Mouse (Mus musculus) ES-E14 (cell line): ENCODE results near the gene Opa3. TPM values are rescaled to one million over a fixed set of nuclear protein-coding genes. Genes with fewer than 3 reads are reported as not detected.

Experiments
- DNase-seq: peaks from one replicate; pipeline ENCODE4 v3.0.0-alpha.2; 2013; ENCODE audit warnings: low read depth, low spot score
- H3K27ac ChIP-seq: 2 replicates; pipeline ENCODE4 v1.5.1; 2012; ENCODE audit warnings: low read depth, mild to moderate bottlenecking, low read length, moderate library complexity, mixed read lengths; ENCODE audit not compliant: poor library complexity, insufficient read depth, severe bottlenecking
- H3K36me3 ChIP-seq: 2 replicates; pipeline ENCODE4 v1.6.1; 2012; ENCODE audit warnings: mild to moderate bottlenecking, low read length, moderate library complexity, mixed read lengths; ENCODE audit not compliant: control insufficient read depth, poor library complexity, insufficient read depth, severe bottlenecking
- H3K4me1 ChIP-seq, 2 experiments: fragments of 150-350 bp in 1 of 2; sonication (generic) in 1 of 2; 2 replicates each; pipeline ENCODE4 v1.6.1; 2012; ENCODE audit warnings: low read length in 2 of 2, mild to moderate bottlenecking in 1 of 2, mixed read lengths in 1 of 2; ENCODE audit not compliant: control insufficient read depth in 2 of 2, insufficient read depth in 2 of 2, poor library complexity in 1 of 2
- H3K4me3 ChIP-seq, 2 experiments: fragments of 150-350 bp in 1 of 2; sonication (generic) in 1 of 2; 2 replicates each; pipeline ENCODE4 v1.5.1; 2012; ENCODE audit warnings: low read length in 2 of 2, low read depth in 1 of 2, mild to moderate bottlenecking in 1 of 2, mixed read lengths in 1 of 2; ENCODE audit not compliant: insufficient read depth in 1 of 2, poor library complexity in 1 of 2, severe bottlenecking in 1 of 2
- H3K9ac ChIP-seq: 2 replicates; pipeline ENCODE4 v1.6.1; 2012; ENCODE audit warnings: low read depth, mild to moderate bottlenecking, low read length, mixed read lengths; ENCODE audit not compliant: poor library complexity, insufficient read depth, severe bottlenecking
- H3K9me3 ChIP-seq: fragments of 150-350 bp; sonication (generic); 2 replicates; pipeline ENCODE4 v1.6.1; 2012; ENCODE audit warnings: low read depth, mild to moderate bottlenecking, low read length; ENCODE audit not compliant: control insufficient read depth, insufficient read depth
- CHD2 ChIP-seq: IDR thresholded peaks from 2 replicates; pipeline ENCODE4 v1.6.1; 2014; ENCODE audit warnings: mild to moderate bottlenecking, low read depth, low read length, inconsistent platforms
- HCFC1 ChIP-seq: IDR thresholded peaks from 2 replicates; pipeline ENCODE4 v1.6.1; 2012; ENCODE audit warnings: low read length, inconsistent platforms, borderline replicate concordance; ENCODE audit not compliant: insufficient read depth
- MAFK ChIP-seq: IDR thresholded peaks from 2 replicates; pipeline ENCODE4 v1.6.1; 2014; ENCODE audit warnings: mild to moderate bottlenecking, low read depth, low read length, inconsistent platforms; ENCODE audit not compliant: insufficient read depth
- ZC3H11A ChIP-seq: IDR thresholded peaks from 2 replicates; pipeline ENCODE4 v1.6.1; 2012; ENCODE audit warnings: low read depth, mild to moderate bottlenecking, inconsistent platforms, low read length, borderline replicate concordance
- ZNF384 ChIP-seq: IDR thresholded peaks from 2 replicates; pipeline ENCODE4 v1.6.1; 2012; ENCODE audit warnings: low read depth, low read length, inconsistent platforms
- in situ Hi-C, 2 experiments: fragments of 600-800 bp; cut with MboI; formaldehyde crosslinking; loops; one replicate each; pipeline ENCODE4 v1.15.1; 2025; ENCODE audit warnings: low sequenced_read_pairs in 2 of 2, inconsistent platforms in 1 of 2; ENCODE audit not compliant: unreplicated experiment in 2 of 2
- total RNA-seq: library from RNA; depleted of rRNA; stranded (reverse); fragments of 300-350 nt; gene quantifications from 2 replicates; pipeline ENCODE4 v1.2.3, GENCODE M21; 2012

The Opa3 gene
- total RNA-seq, 1 experiment = 15.8 TPM

DNA sequence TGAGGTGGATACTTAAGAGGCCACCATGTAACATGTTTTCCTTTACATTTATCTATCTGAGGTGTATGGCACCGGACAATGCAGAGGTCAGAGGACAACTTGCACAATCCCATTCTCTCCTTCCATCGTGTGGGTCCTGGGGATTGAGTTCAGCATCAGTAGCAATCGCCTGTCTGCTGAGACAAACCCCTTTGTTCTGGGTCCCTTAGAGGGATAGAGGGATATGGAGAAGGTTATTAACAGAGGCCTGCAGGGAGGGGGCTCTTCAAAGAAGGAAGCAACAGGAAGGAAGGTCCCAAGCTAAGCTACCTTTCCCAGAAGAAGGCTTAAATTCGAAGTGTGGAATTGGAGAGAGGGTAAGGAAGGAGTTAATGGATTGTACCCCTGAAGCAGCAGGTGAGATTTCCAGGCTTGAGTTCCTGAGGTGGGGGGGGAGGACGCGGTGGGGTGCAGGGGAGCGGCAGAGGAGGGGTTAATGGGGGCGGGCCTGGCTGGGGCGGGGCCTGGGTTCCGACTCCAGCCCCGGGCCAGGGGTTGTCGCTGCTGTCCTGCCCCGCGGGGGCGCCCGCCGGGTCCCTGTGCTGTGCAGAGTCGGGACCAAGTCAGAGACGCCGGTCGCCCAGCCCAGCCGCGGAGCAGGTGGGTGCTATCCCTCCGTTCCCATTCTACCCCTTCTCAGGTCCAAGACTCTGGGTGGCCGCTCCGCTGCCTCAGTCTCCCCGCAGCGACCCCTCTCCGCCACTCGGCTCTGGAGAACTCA is 16.0 kb upstream of the Opa3 start, which contains the start of gene Gpr4:
Gene Gpr4 (plus strand): TSS at position 543 of the 760 bp plus-strand sequence.
- peak within 1 kb of the TSS; percentile 72 to 74 for H3K4me3 ChIP-seq
- peaks cover 3 to 20% of the 10 kb centered on the region in 2 experiments; a peak in 3 of 4 replicates for H3K4me1 ChIP-seq
- TF ChIP-seq ZC3H11A (no peak), HCFC1 (no peak), ZNF384 (no peak)
- in situ Hi-C loops = no loop called here
- H3K9ac ChIP-seq = peak within 1 kb of the TSS; percentile 71
- peak within 1 kb of the TSS; percentile 40; the same call in 1 of the 2 replicates for H3K27ac ChIP-seq
- no peak for DNase-seq
- H3K9me3 ChIP-seq = no peaks in the 10 kb centered on the region
- H3K36me3 ChIP-seq = no peaks in the 10 kb centered on the region

DNA sequence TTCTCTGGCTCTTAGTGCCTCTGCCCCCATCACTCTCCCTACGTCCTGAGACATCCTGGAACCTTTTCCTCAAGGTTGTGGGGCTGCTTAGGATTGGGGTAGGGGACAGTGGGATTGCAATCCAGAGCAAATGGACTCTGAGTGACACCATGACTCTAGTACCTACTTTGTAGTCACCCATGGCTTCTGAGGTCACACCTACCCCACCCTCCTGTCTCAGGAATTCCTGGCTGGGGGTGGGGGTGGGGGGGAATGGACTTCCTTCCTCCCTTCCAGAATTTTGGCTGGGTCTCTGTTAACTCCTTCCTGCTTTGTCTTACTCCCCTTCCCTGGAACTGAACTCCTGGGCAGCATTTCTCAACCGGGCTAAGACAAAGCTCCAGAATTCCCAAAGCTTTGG is 14.7 kb upstream of the Opa3 start:
- H3K4me3 ChIP-seq = peak overlapping the region in 1 of 2 experiments; percentile 72; a peak in 2 of 4 replicates
- no peaks in the 10 kb centered on the region for H3K36me3 ChIP-seq
- no peak overlapping the region for H3K27ac ChIP-seq
- TF ChIP-seq MAFK (no peak), HCFC1 (no peak), ZNF384 (no peak), ZC3H11A (no peak), CHD2 (no peak)
- no peak overlapping the region for H3K9ac ChIP-seq
- H3K4me1 ChIP-seq = peaks cover 3 to 20% of the 10 kb centered on the region in 2 experiments; a peak in 3 of 4 replicates
- no peaks in the 10 kb centered on the region for H3K9me3 ChIP-seq
- DNase-seq = no peak
- in situ Hi-C loops = no loop called here

DNA sequence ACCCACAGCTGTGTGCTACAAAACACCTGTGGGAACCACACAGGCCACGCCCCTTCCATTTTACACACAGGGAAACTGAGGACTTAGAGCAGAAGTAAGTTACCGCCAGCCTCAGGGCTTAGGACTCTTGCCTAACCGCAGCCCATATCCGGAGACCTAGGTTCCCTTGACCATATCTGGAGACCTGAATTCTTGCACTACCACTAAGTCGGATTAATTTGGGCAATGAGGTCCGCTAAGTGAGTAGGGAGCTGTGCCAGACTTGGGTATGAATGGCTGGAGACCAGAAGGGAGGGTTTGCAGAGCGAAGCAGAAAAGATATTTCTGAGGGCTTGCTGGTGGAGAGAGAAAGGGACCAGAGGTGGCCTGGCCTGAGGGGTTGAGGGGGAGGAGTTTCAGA is 13.8 kb upstream of the Opa3 start:
- no peak for DNase-seq

DNA sequence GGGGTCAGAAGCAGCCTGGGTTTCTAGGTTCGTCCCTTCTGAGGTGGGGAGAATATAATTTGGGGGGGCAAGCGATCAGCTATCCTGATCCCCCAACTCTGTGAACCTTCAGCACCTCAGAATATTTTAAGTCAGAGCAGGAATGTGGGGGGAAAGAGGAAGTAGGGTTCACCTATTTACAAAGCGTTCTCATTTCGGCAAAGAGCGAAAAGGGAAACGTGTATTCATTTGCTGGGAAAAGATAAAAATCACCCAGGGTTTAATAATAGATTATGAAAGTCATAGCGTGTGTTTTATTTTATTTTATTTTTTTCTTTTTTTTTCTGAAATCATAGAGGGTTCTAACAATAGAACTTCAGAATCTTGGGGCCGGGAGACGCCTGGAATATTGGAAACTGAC is 13.2 kb upstream of the Opa3 start:
- no peak for DNase-seq
- peaks cover 3 to 17% of the 10 kb centered on the region in 2 experiments; a peak in 3 of 4 replicates for H3K4me1 ChIP-seq
- H3K27ac ChIP-seq = no peak overlapping the region
- no peak for TF ChIP-seq ZC3H11A
- no peak for TF ChIP-seq HCFC1
- no peak for TF ChIP-seq CHD2
- no peak for TF ChIP-seq MAFK
- TF ChIP-seq ZNF384 = no peak
- no peak overlapping the region for H3K9ac ChIP-seq
- H3K36me3 ChIP-seq = no peaks in the 10 kb centered on the region
- no peaks in the 10 kb centered on the region for H3K9me3 ChIP-seq
- in situ Hi-C loops = no loop called here
- no peak overlapping the region for H3K4me3 ChIP-seq

More for the DNA sequence above, 13.8 kb upstream of the Opa3 start:
- H3K4me3 ChIP-seq = no peak overlapping the region
- no peak overlapping the region for H3K9ac ChIP-seq
- TF ChIP-seq MAFK = no peak
- TF ChIP-seq ZC3H11A = no peak
- no peak for TF ChIP-seq CHD2
- no peak for TF ChIP-seq HCFC1
- TF ChIP-seq ZNF384 = no peak
- peaks cover 3 to 17% of the 10 kb centered on the region in 2 experiments; a peak in 3 of 4 replicates for H3K4me1 ChIP-seq
- H3K9me3 ChIP-seq = no peaks in the 10 kb centered on the region
- in situ Hi-C loops = no loop called here
- no peak overlapping the region for H3K27ac ChIP-seq
- no peaks in the 10 kb centered on the region for H3K36me3 ChIP-seq
